Mouse (Mus musculus): Measurements from ENCODE around the gene Maml2. TPM values are rescaled to one million over a fixed set of nuclear protein-coding genes. Genes with fewer than 3 reads are reported as not detected.

Maml2 gene
- polyA plus RNA-seq, 1 experiment from 2014 or later = 6.3 TPM

DNA sequence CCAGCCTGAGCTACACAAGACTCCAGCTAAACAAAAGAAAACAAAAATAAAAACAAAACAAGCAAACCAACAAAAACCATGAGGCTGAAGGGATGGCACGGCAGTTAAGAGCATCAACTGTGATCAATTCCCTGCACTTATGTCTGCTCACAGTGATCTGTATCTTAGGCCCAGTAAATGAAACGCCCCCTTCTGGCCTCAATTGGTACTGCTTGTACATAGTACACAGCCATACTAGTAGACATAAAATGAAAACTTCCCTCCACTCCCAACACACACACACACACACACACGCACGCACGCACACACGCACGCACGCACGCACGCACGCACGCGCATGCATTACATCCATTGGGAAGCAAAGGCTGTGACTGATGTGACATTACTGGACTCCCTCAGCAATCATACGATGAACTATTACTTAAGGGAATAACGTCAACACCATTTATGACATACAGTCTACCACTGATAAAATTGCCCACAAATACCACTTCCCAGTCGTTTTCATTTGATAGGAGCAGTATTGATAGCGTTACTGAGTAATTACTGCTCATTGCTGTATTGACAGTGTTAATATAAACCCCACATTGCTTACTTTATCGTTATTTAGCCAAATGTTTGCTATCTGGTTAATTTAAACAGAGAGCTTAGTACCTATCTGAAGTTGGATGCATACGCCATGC is 389.4 kb downstream of the Maml2 start:
- WGBS = 91% methylated on average over 19 of the region's 19 CpGs
- no peak overlapping the region for H3K4me2 ChIP-seq (ENCODE audit: low read length)
- H3K27ac ChIP-seq (ENCODE audit: low read depth, low read length) = no peak overlapping the region
- no peaks in the 10 kb centered on the region for H3K27me3 ChIP-seq (replicated peaks; ENCODE audit: control insufficient read depth, insufficient read depth, low read length)
- peaks cover 7% of the 10 kb centered on the region; the same call in 1 of the 2 replicates for H3K4me1 ChIP-seq (ENCODE audit: control insufficient read depth, insufficient read depth, low read length)
- H3K9me3 ChIP-seq (replicated peaks; ENCODE audit: control insufficient read depth, low read length) = no peaks in the 10 kb centered on the region
- H3K9ac ChIP-seq (ENCODE audit: low read length) = no peak overlapping the region
- no peak for ATAC-seq
- H3K36me3 ChIP-seq (ENCODE audit: control insufficient read depth, insufficient read depth, low read length) = no peaks in the 10 kb centered on the region
- H3K4me3 ChIP-seq (ENCODE audit: low read depth, low read length) = no peak overlapping the region
- peak; percentile 20 for DNase-seq (ENCODE audit: low spot score)

DNA sequence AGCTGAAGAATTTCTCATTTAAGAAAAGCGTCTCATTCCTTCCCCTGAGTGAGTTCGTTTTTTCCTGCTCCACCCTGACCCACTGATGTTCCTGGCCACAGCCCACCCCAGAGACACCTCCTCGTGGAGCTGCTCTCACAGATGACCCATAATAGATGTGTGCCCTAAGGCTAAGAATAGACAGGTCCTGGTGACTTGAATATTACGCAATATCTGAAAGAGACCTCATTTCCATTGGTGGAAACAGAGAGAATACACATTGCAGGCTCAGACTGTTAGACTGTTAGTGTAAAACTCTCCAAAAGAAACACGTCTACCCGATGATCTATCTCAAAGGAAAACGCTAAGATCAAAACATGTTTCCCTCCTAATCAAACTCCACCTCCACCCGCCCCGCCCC is 391.2 kb downstream of the Maml2 start:
- Histone ChIP-seq H3K4me3 (ENCODE audit: low read depth, low read length) (no peak overlapping the region), H3K4me1 (ENCODE audit: control insufficient read depth, insufficient read depth, low read length) (peaks cover 7% of the 10 kb centered on the region; the same call in 1 of the 2 replicates), H3K27me3 (replicated peaks; ENCODE audit: control insufficient read depth, insufficient read depth, low read length) (no peaks in the 10 kb centered on the region), H3K9ac (ENCODE audit: low read length) (no peak overlapping the region), H3K36me3 (ENCODE audit: control insufficient read depth, insufficient read depth, low read length) (no peaks in the 10 kb centered on the region), H3K27ac (ENCODE audit: low read depth, low read length) (no peak overlapping the region), H3K4me2 (ENCODE audit: low read length) (no peak overlapping the region), H3K9me3 (replicated peaks; ENCODE audit: control insufficient read depth, low read length) (no peaks in the 10 kb centered on the region)
- no peak for DNase-seq (ENCODE audit: low spot score)
- no peak for ATAC-seq
- WGBS = 74% methylated on average over 9 of the region's 9 CpGs

DNA sequence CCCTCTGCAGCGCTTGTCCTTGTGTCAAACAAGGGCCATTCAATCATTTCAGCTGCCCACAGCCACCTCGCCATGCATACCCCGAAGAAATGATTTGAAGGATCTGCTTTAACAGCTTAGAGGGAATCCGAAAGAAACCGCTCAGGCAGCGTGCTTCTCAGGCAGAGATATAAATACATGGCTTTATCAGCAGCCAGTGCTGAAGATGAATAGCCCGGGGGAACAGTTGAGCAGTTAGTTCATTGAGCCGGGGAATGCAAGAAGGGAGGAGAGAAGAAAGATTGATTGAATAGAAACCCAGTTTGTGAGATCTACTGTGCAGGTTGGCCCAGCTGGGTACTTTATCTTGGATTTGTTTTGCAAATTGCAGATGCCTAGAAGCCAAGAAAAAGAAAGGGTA is 392.6 kb downstream of the Maml2 start:
- Histone ChIP-seq H3K9ac (ENCODE audit: low read length) (peak overlapping the region; percentile 33; the same call in 1 of the 2 replicates), H3K27ac (ENCODE audit: low read depth, low read length) (no peak overlapping the region)
- ATAC-seq = no peak

DNA sequence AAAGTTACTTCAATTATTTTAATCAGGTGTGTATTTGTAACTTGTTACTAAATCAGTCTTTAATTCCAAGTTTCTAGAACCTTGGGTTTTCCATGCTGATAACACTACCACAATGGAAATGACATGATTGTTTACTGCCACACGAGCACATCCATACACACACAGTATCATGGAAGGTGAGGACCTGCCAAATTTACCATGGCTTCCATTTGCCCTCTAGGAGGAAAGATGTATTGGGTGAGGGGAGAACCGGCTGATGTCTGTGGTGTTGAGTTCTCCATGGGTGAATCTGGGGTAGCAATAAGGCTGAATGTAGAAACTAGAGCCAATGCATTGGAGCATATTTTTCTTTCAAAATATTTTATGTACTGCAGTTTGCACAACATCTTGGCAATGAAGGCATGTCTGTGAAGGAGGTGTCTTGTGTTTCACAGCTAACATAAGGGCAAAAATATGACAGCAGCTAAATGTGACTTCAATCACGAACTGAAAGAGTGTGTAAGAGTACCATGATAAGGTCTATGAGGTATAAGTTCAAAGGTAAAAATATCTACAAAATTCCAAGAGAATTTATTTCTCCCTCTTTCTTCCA is 396.0 kb downstream of the Maml2 start:
- H3K4me3 ChIP-seq (ENCODE audit: low read depth, low read length) = no peak overlapping the region
- no peak overlapping the region for H3K9ac ChIP-seq (ENCODE audit: low read length)
- DNase-seq (ENCODE audit: low spot score) = peak; percentile 52
- H3K36me3 ChIP-seq (ENCODE audit: control insufficient read depth, insufficient read depth, low read length) = no peaks in the 10 kb centered on the region
- no peaks in the 10 kb centered on the region for H3K9me3 ChIP-seq (replicated peaks; ENCODE audit: control insufficient read depth, low read length)
- H3K27me3 ChIP-seq (replicated peaks; ENCODE audit: control insufficient read depth, insufficient read depth, low read length) = no peaks in the 10 kb centered on the region
- H3K4me2 ChIP-seq (ENCODE audit: low read length) = no peak overlapping the region
- H3K4me1 ChIP-seq (ENCODE audit: control insufficient read depth, insufficient read depth, low read length) = peaks cover 13% of the 10 kb centered on the region; the same call in 1 of the 2 replicates
- peak; percentile 71; the same call in 1 of the 2 replicates for ATAC-seq
- 82% methylated on average over 3 of the region's 3 CpGs for WGBS
- H3K27ac ChIP-seq (ENCODE audit: low read depth, low read length) = no peak overlapping the region

More for the DNA sequence above, 392.6 kb downstream of the Maml2 start:
- DNase-seq (ENCODE audit: low spot score) = peak; percentile 42
- Histone ChIP-seq H3K36me3 (ENCODE audit: control insufficient read depth, insufficient read depth, low read length) (no peaks in the 10 kb centered on the region), H3K4me3 (ENCODE audit: low read depth, low read length) (no peak overlapping the region), H3K9me3 (replicated peaks; ENCODE audit: control insufficient read depth, low read length) (no peaks in the 10 kb centered on the region), H3K27me3 (replicated peaks; ENCODE audit: control insufficient read depth, insufficient read depth, low read length) (no peaks in the 10 kb centered on the region), H3K4me2 (ENCODE audit: low read length) (no peak overlapping the region), H3K4me1 (ENCODE audit: control insufficient read depth, insufficient read depth, low read length) (peaks cover 7% of the 10 kb centered on the region; the same call in 1 of the 2 replicates)
- 16% methylated on average over 8 of the region's 8 CpGs for WGBS

DNA sequence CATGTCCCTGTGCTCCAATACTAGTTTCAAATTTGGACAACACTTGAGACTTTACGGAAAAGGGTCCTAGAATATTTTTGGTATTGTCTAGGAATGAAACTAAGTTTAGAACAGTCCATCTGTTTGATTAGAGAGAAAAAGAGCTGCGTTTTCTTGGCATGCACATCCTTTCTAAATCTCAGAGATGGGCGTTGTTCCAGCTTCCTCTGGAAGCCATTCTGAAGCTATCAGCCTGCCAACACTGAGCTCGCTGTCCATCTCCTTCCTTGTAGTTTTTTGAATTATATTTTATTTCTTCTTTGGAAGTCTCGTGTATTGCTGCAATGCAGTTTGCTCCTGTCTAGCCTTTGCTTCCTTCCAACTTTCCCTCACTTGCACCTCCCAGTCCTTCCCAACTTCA is 396.5 kb downstream of the Maml2 start:
- 58% methylated on average over 5 of the region's 5 CpGs for WGBS
- peak; percentile 66; the same call in 1 of the 2 replicates for ATAC-seq
- Histone ChIP-seq H3K4me2 (ENCODE audit: low read length) (no peak overlapping the region), H3K4me3 (ENCODE audit: low read depth, low read length) (no peak overlapping the region), H3K36me3 (ENCODE audit: control insufficient read depth, insufficient read depth, low read length) (no peaks in the 10 kb centered on the region), H3K9me3 (replicated peaks; ENCODE audit: control insufficient read depth, low read length) (no peaks in the 10 kb centered on the region), H3K27me3 (replicated peaks; ENCODE audit: control insufficient read depth, insufficient read depth, low read length) (no peaks in the 10 kb centered on the region), H3K27ac (ENCODE audit: low read depth, low read length) (no peak overlapping the region), H3K4me1 (ENCODE audit: control insufficient read depth, insufficient read depth, low read length) (peaks cover 16% of the 10 kb centered on the region), H3K9ac (ENCODE audit: low read length) (no peak overlapping the region)
- peak; percentile 74 for DNase-seq (ENCODE audit: low spot score)

DNA sequence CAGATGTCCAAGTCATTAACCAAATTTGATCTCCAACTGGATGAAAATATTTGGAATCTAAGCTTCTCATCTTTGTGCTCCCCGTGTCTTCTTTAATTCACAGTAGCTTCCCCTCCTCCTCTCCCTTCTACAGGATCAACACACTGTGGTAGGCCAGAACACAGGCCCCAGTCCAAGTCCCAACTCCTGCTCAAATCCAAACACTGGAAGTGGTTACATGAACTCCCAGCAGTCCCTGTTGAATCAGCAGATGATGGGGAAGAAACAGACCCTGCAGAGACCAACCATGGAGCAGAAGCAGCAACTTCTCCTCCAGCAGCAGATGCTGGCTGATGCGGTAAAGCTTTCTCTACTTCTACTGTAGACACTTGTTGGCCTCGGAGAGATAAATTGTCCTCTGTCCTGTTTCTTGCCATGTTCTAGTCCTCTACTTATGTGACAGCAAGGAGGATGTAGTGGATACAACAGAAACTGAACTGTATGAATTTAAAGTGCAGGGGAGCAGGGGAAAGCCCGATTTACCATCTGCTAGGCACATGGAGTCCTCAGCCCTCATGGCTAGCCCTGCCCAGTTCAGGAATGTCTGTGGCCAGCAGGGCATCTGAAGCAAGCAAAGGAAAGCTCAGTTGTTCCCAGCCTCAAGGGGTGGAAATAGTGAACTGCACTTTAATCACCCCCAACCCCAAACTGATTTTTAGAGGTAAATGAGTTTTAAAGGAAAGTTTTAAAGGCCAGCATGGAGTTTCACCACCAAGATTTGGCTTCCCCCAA is 399.5 kb downstream of the Maml2 start:
- Histone ChIP-seq H3K4me3 (ENCODE audit: low read depth, low read length) (no peak overlapping the region), H3K4me1 (ENCODE audit: control insufficient read depth, insufficient read depth, low read length) (peaks cover 16% of the 10 kb centered on the region), H3K9ac (ENCODE audit: low read length) (no peak overlapping the region), H3K4me2 (ENCODE audit: low read length) (no peak overlapping the region), H3K27ac (ENCODE audit: low read depth, low read length) (no peak overlapping the region), H3K9me3 (replicated peaks; ENCODE audit: control insufficient read depth, low read length) (no peaks in the 10 kb centered on the region), H3K36me3 (ENCODE audit: control insufficient read depth, insufficient read depth, low read length) (no peaks in the 10 kb centered on the region), H3K27me3 (replicated peaks; ENCODE audit: control insufficient read depth, insufficient read depth, low read length) (no peaks in the 10 kb centered on the region)
- WGBS = 78% methylated on average over 4 of the region's 4 CpGs
- no peak for DNase-seq (ENCODE audit: low spot score)
- ATAC-seq = no peak

DNA sequence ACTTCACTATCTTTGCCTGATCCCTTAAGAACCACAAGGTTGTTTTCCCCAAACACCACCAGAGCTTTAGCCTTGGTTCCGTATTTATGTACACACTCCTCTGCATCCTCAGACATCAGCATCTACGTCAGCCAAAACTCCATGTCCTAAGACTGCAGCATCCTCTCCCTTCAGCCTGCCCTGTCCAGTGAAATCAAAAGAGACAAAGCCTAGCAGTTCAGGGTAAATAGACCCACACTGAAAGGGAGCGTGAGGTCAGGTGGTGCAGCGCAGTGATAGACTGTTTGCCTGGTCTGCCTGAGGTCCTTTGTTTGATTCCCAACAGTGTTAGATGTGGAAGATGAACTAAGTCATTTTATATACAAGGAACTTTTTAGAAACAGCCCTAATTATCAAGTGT is 400.1 kb downstream of the Maml2 start:
- Histone ChIP-seq H3K9me3 (replicated peaks; ENCODE audit: control insufficient read depth, low read length) (no peaks in the 10 kb centered on the region), H3K9ac (ENCODE audit: low read length) (no peak overlapping the region), H3K27ac (ENCODE audit: low read depth, low read length) (0 out of 2 replicates have a peak overlapping the region, but pooled peaks have one; percentile 14), H3K27me3 (replicated peaks; ENCODE audit: control insufficient read depth, insufficient read depth, low read length) (no peaks in the 10 kb centered on the region), H3K4me1 (ENCODE audit: control insufficient read depth, insufficient read depth, low read length) (peaks cover 16% of the 10 kb centered on the region), H3K4me2 (ENCODE audit: low read length) (no peak overlapping the region), H3K36me3 (ENCODE audit: control insufficient read depth, insufficient read depth, low read length) (peaks cover under 1% of the 10 kb centered on the region; the same call in 1 of the 2 replicates), H3K4me3 (ENCODE audit: low read depth, low read length) (no peak overlapping the region)
- 54% methylated on average over 4 of the region's 4 CpGs for WGBS
- DNase-seq (ENCODE audit: low spot score) = no peak
- ATAC-seq = no peak

DNA sequence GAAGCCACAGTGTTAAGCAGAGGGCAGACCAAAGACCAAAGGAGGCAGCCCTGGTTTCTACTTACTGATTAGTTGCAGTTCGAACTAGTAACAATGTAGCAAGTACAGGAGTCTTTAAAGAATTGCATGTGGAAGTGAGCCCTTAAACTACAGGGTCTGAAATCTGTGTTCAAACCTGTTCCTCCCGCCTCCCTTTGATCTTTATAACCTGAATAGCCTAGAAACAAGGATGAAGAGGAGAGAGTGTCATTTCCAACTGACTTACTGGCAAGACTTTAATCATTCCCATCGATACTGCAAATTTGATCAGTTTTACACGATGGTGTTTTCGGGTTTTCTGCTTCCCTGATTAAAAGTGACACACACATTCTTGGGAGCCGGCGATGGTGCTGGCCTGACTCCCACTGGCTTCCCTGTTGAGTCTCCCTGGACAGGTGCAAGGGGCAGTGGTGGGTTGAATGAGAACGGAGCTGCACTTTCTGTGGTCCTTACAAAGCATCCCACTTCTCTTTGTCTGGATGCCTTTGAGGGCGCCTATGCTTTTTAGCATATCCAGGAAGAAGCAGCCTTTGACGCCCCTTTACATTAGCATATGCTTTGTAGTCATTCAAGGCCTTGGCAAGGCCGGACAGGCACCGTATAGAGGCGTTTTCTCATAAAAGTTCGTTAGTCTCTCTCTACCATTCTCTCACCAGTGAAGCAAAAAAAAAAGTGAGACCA is 401.5 kb downstream of the Maml2 start:
- no peak overlapping the region for H3K4me3 ChIP-seq (ENCODE audit: low read depth, low read length)
- H3K9me3 ChIP-seq (replicated peaks; ENCODE audit: control insufficient read depth, low read length) = no peaks in the 10 kb centered on the region
- H3K4me1 ChIP-seq (ENCODE audit: control insufficient read depth, insufficient read depth, low read length) = peaks cover 16% of the 10 kb centered on the region
- DNase-seq (ENCODE audit: low spot score) (peak; percentile 76), ATAC-seq (peak; percentile 86)
- H3K27ac ChIP-seq (ENCODE audit: low read depth, low read length) = peak overlapping the region; percentile 23; the same call in 1 of the 2 replicates
- no peaks in the 10 kb centered on the region for H3K27me3 ChIP-seq (replicated peaks; ENCODE audit: control insufficient read depth, insufficient read depth, low read length)
- 9% methylated on average over 14 of the region's 14 CpGs for WGBS
- peak overlapping the region; percentile 18; the same call in 1 of the 2 replicates for H3K4me2 ChIP-seq (ENCODE audit: low read length)
- peaks cover 14% of the 10 kb centered on the region for H3K36me3 ChIP-seq (ENCODE audit: control insufficient read depth, insufficient read depth, low read length)
- peak overlapping the region; percentile 40; the same call in 1 of the 2 replicates for H3K9ac ChIP-seq (ENCODE audit: low read length)
